Mouse (Mus musculus): ENCODE measurements around the gene Cars2. TPM values are rescaled to one million over a fixed set of nuclear protein-coding genes. Genes with fewer than 3 reads are reported as not detected.
A peak's percentile ranks its signal among the peaks of the same experiment; 100 is the strongest.
"Not testable (repeated sequence)": the region's sequence is repeated elsewhere in the genome, so short reads cannot be mapped to it uniquely, and the experiment has no call there.

The Cars2 gene
- polyA plus RNA-seq, 1 experiment from 2014 or later, result 12.3 TPM

GRCm38 (mm10) chr8:11471309-11471708 is 79.3 kb downstream of the Cars2 start:
- Histone ChIP-seq H3K27me3 (peaks cover 37% of the 10 kb centered on the region), H3K4me2 (no peak overlapping the region), H3K36me3 (replicated peaks) (no peaks in the 10 kb centered on the region; the same call in none of the 2 replicates), H3K27ac (replicated peaks) (peak overlapping the region; percentile 55), H3K9me3 (replicated peaks) (no peaks in the 10 kb centered on the region), H3K4me1 (replicated peaks) (peaks cover 22% of the 10 kb centered on the region), H3K9ac (no peak overlapping the region), H3K4me3 (replicated peaks) (no peak overlapping the region)
- no peak for ATAC-seq (ENCODE audit: insufficient read depth)
- 33% methylated on average over 8 of the region's 8 CpGs for WGBS (ENCODE audit: insufficient replicate concordance)

- no peak overlapping the region for H3K4me3 ChIP-seq (replicated peaks)
- H3K4me2 ChIP-seq, result no peak overlapping the region
- WGBS (ENCODE audit: insufficient replicate concordance), result 53% methylated on average over 7 of the region's 7 CpGs
- H3K27me3 ChIP-seq, result peaks cover 30% of the 10 kb centered on the region
- H3K4me1 ChIP-seq (replicated peaks), result peaks cover 16% of the 10 kb centered on the region
- H3K27ac ChIP-seq (replicated peaks), result peak overlapping the region; percentile 55
- no peak for ATAC-seq (ENCODE audit: insufficient read depth)
- no peaks in the 10 kb centered on the region; the same call in none of the 2 replicates for H3K36me3 ChIP-seq (replicated peaks)
- no peaks in the 10 kb centered on the region for H3K9me3 ChIP-seq (replicated peaks)
- no peak overlapping the region for H3K9ac ChIP-seq
Observed at GRCm38 (mm10) chr8:11470694-11471093, 79.9 kb downstream of the Cars2 start.

- Histone ChIP-seq H3K4me1 (replicated peaks) (peaks cover 19% of the 10 kb centered on the region), H3K27ac (replicated peaks) (no peak overlapping the region), H3K4me3 (replicated peaks) (no peak overlapping the region), H3K27me3 (peaks cover 14% of the 10 kb centered on the region), H3K4me2 (no peak overlapping the region), H3K9ac (no peak overlapping the region), H3K9me3 (replicated peaks) (no peaks in the 10 kb centered on the region), H3K36me3 (replicated peaks) (no peaks in the 10 kb centered on the region; the same call in none of the 2 replicates)
- no peak for ATAC-seq (ENCODE audit: insufficient read depth)
- 10% methylated on average over 3 of the region's 3 CpGs for WGBS (ENCODE audit: insufficient replicate concordance)
Observed at GRCm38 (mm10) chr8:11469095-11469494, 81.5 kb downstream of the Cars2 start.

GRCm38 (mm10) chr8:11466528-11466927 is 84.1 kb downstream of the Cars2 start:
- not testable (repeated sequence) for H3K36me3 ChIP-seq (replicated peaks); H3K4me2 ChIP-seq; ATAC-seq (ENCODE audit: insufficient read depth)

GRCm38 (mm10) chr8:11465619-11466018 is 85.0 kb downstream of the Cars2 start:
- no peaks in the 10 kb centered on the region for H3K9me3 ChIP-seq (replicated peaks)
- H3K9ac ChIP-seq, result no peak overlapping the region
- 73% methylated on average over 4 of the region's 4 CpGs for WGBS (ENCODE audit: insufficient replicate concordance)
- H3K4me2 ChIP-seq, result no peak overlapping the region
- peaks cover 31% of the 10 kb centered on the region for H3K4me1 ChIP-seq (replicated peaks)
- no peak for ATAC-seq (ENCODE audit: insufficient read depth)
- H3K36me3 ChIP-seq (replicated peaks), result no peaks in the 10 kb centered on the region; the same call in none of the 2 replicates
- no peak overlapping the region for H3K27ac ChIP-seq (replicated peaks)
- no peaks in the 10 kb centered on the region for H3K27me3 ChIP-seq
- no peak overlapping the region for H3K4me3 ChIP-seq (replicated peaks)

More at GRCm38 (mm10) chr8:11466528-11466927, 84.1 kb downstream of the Cars2 start:
- H3K9me3 ChIP-seq (replicated peaks); H3K27me3 ChIP-seq; H3K27ac ChIP-seq (replicated peaks); H3K9ac ChIP-seq; H3K4me3 ChIP-seq (replicated peaks): not testable (repeated sequence)
- peaks cover 26% of the 10 kb centered on the region for H3K4me1 ChIP-seq (replicated peaks)
- 80% methylated on average over 5 of the region's 5 CpGs for WGBS (ENCODE audit: insufficient replicate concordance)

GRCm38 (mm10) chr8:11464707-11464964 is 85.9 kb downstream of the Cars2 start:
- H3K4me3 ChIP-seq (replicated peaks), result no peak overlapping the region
- H3K36me3 ChIP-seq (replicated peaks), result no peaks in the 10 kb centered on the region; the same call in none of the 2 replicates
- H3K4me2 ChIP-seq, result no peak overlapping the region
- no peak for ATAC-seq (ENCODE audit: insufficient read depth)
- no peaks in the 10 kb centered on the region for H3K9me3 ChIP-seq (replicated peaks)
- WGBS (ENCODE audit: insufficient replicate concordance), result 50% methylated on average over 3 of the region's 3 CpGs
- no peaks in the 10 kb centered on the region for H3K27me3 ChIP-seq
- no peak overlapping the region for H3K9ac ChIP-seq
- H3K4me1 ChIP-seq (replicated peaks), result peaks cover 31% of the 10 kb centered on the region
- H3K27ac ChIP-seq (replicated peaks), result no peak overlapping the region

Other genes with a start within 250 kb of the Cars2 start
- gene Col4a2, start 238.0 kb downstream of the Cars2 start, polyA plus RNA-seq (2015; fragmentation: Nextera tagmentation; extraction: Ambion mirVana), result 7.9 and 9.1 TPM in 2 replicates
- gene Col4a1, start 238.0 kb downstream of the Cars2 start, polyA plus RNA-seq (2015; fragmentation: Nextera tagmentation; extraction: Ambion mirVana), result 20.5 and 27.6 TPM in 2 replicates
- 5.8 and 6.9 TPM in 2 replicates for gene Rab20, start 72.1 kb downstream of the Cars2 start, polyA plus RNA-seq (2015; fragmentation: Nextera tagmentation; extraction: Ambion mirVana)
- 37.1 and 40.1 TPM in 2 replicates for gene Naxd, start 53.3 kb downstream of the Cars2 start, polyA plus RNA-seq (2015; fragmentation: Nextera tagmentation; extraction: Ambion mirVana)
- 13.5 and 16.7 TPM in 2 replicates for gene Ing1, start 4.8 kb upstream of the Cars2 start, polyA plus RNA-seq (2015; fragmentation: Nextera tagmentation; extraction: Ambion mirVana)
- gene Ankrd10, start 85.0 kb upstream of the Cars2 start, polyA plus RNA-seq (2015; fragmentation: Nextera tagmentation; extraction: Ambion mirVana), result 22.1 and 23.7 TPM in 2 replicates
- gene 1700016D06Rik, start 150.3 kb upstream of the Cars2 start, polyA plus RNA-seq (2015; fragmentation: Nextera tagmentation; extraction: Ambion mirVana), result not detected in 2 replicates
- 9.5 and 11.0 TPM in 2 replicates for gene Arhgef7, start 176.9 kb upstream of the Cars2 start, polyA plus RNA-seq (2015; fragmentation: Nextera tagmentation; extraction: Ambion mirVana)